Mouse (Mus musculus) heart, embryonic 11.5 days (tissue): Measurements from ENCODE around the gene Gpc6. TPM values are rescaled to one million over a fixed set of nuclear protein-coding genes. Genes with fewer than 3 reads are reported as not detected.

ENCODE experiments used
- ATAC-seq: fragments of 200-750 bp; cut with Nextera tagmentation; replicated peaks from 2 replicates; pipeline ENCODE4 v1.8.0; 2017; ENCODE audit warnings: moderate library complexity; ENCODE audit not compliant: insufficient number of reproducible peaks, low FRiP score, low TSS enrichment
- H3K27ac ChIP-seq: fragments of 300-500 bp; sonication (generic); 2 replicates; pipeline ENCODE4 v1.5.1; 2014; ENCODE audit warnings: mild to moderate bottlenecking, low read depth, low read length
- H3K27me3 ChIP-seq: fragments of 300-500 bp; sonication (generic); 2 replicates; pipeline ENCODE4 v1.6.1; 2014; ENCODE audit warnings: mild to moderate bottlenecking, low read length, mixed read lengths; ENCODE audit not compliant: control insufficient read depth, insufficient read depth
- H3K36me3 ChIP-seq: fragments of 300-500 bp; sonication (generic); 2 replicates; pipeline ENCODE4 v1.6.1; 2014; ENCODE audit warnings: mild to moderate bottlenecking, low read length, moderate library complexity, mixed read lengths; ENCODE audit not compliant: control insufficient read depth, insufficient read depth
- H3K4me1 ChIP-seq: fragments of 300-500 bp; sonication (generic); 2 replicates; pipeline ENCODE4 v1.6.1; 2014; ENCODE audit warnings: low read length; ENCODE audit not compliant: control insufficient read depth, insufficient read depth
- H3K4me2 ChIP-seq: fragments of 300-500 bp; sonication (generic); 2 replicates; pipeline ENCODE4 v1.6.1; 2014; ENCODE audit warnings: mild to moderate bottlenecking, moderate library complexity
- H3K4me3 ChIP-seq: fragments of 300-500 bp; sonication (generic); 2 replicates; pipeline ENCODE4 v1.5.1; 2014; ENCODE audit warnings: low read depth, low read length
- H3K9ac ChIP-seq: fragments of 300-500 bp; sonication (generic); 2 replicates; pipeline ENCODE4 v1.6.1; 2014; ENCODE audit warnings: mild to moderate bottlenecking, low read depth, low read length, moderate library complexity
- H3K9me3 ChIP-seq: fragments of 300-500 bp; sonication (generic); replicated peaks from 2 replicates; pipeline ENCODE4 v1.6.1; 2016; ENCODE audit warnings: low read length; ENCODE audit not compliant: control insufficient read depth
- WGBS: fragments of 180-500 bp; shearing (Covaris S2); extraction: QIAGEN DNeasy Blood & Tissue Kit; methylation state at CpG from one replicate; pipeline ENCODE4 v1.1.7; 2014; ENCODE audit not compliant: insufficient replicate concordance; 5-methylcytosine and 5-hydroxymethylcytosine counted together
- polyA plus RNA-seq: library from polyadenylated mRNA; unstranded; fragments of >200 nt; fragmentation: Nextera tagmentation; extraction: Ambion mirVana; gene quantifications from 2 replicates; pipeline ENCODE4 v1.2.1, GENCODE M21; 2014

Gene Gpc6
- polyA plus RNA-seq, 1 experiment from 2014 or later, result 14.3 TPM

- Histone ChIP-seq H3K4me2 (no peak overlapping the region), H3K27ac (no peak overlapping the region), H3K4me3 (no peak overlapping the region), H3K9ac (no peak overlapping the region), H3K27me3 (no peaks in the 10 kb centered on the region), H3K4me1 (peaks cover 7% of the 10 kb centered on the region; the same call in 1 of the 2 replicates), H3K36me3 (no peaks in the 10 kb centered on the region), H3K9me3 (no peaks in the 10 kb centered on the region)
- 63% methylated on average over 3 of the region's 3 CpGs for WGBS
- ATAC-seq, result no peak
Observed at GRCm38 (mm10) chr14:117679926-117680325, 754.8 kb downstream of the Gpc6 start.

DNA sequence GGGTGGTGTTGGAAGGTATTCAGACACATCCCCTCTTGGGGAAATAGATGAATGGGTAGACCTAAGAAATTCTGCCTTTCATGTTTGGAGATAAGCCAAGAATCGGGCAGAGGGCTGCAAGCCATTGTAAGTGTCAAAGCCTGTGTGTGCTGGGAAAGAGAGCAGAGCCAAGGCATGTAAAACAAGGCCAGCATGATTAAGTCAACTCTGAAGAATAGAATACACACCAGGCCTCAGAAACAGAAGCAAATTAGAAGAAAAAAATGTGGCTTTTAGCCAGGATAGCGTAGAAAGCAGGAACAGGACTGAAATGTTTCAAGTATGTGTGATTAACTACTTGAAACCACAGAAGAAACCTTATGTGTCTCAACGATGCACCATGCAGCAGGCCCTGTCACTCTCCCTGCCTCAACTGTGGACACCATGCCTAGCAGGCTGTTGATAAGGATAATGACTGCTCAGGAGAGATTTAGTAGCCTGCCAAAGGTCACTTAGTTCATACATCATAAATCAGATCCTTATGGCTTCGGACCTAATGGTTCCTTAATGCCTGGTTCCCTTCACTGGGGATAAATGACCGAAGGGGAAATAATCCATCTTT lies 756.3 kb downstream of the Gpc6 start:
- H3K27me3 ChIP-seq, result no peaks in the 10 kb centered on the region
- H3K27ac ChIP-seq, result 0 out of 2 replicates have a peak overlapping the region, but pooled peaks have one; percentile 22
- no peak overlapping the region for H3K9ac ChIP-seq
- H3K4me3 ChIP-seq, result no peak overlapping the region
- no peaks in the 10 kb centered on the region for H3K36me3 ChIP-seq
- no peaks in the 10 kb centered on the region for H3K9me3 ChIP-seq
- no peak overlapping the region for H3K4me2 ChIP-seq
- H3K4me1 ChIP-seq, result peaks cover 7% of the 10 kb centered on the region; the same call in 1 of the 2 replicates
- 38% methylated on average over 5 of the region's 5 CpGs for WGBS
- peak; percentile 49; the same call in 1 of the 2 replicates for ATAC-seq

DNA sequence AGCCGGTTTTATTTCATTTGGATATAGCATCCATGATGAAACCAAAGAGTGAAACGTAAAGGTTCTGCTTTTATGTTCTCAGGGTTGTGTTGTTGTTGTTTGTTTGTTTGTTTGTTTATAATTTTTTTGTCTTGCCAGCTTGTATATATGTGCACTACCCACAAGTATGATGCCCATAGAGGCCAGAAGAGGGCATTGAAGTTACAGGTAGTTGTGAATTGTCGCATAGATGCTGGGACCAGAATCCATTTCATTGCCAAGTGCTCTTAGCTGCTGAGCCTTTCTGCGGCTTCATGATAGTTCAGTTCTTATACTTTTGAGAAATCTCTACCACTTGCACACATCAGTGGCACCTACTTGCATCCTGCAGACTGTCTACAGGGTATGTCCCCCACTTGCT lies 758.0 kb downstream of the Gpc6 start:
- Histone ChIP-seq H3K4me2 (no peak overlapping the region), H3K27me3 (no peaks in the 10 kb centered on the region), H3K4me1 (peaks cover 7% of the 10 kb centered on the region; the same call in 1 of the 2 replicates), H3K9me3 (no peaks in the 10 kb centered on the region), H3K4me3 (no peak overlapping the region), H3K9ac (no peak overlapping the region), H3K36me3 (no peaks in the 10 kb centered on the region), H3K27ac (no peak overlapping the region)
- ATAC-seq, result no peak
- 87% methylated on average over 4 of the region's 4 CpGs for WGBS

GRCm38 (mm10) chr14:117689848-117690247 lies 764.7 kb downstream of the Gpc6 start:
- H3K4me3 ChIP-seq, result no peak overlapping the region
- no peaks in the 10 kb centered on the region for H3K27me3 ChIP-seq
- H3K27ac ChIP-seq, result no peak overlapping the region
- ATAC-seq, result no peak
- no peaks in the 10 kb centered on the region for H3K36me3 ChIP-seq
- 91% methylated on average over 6 of the region's 6 CpGs for WGBS
- H3K4me2 ChIP-seq, result no peak overlapping the region
- H3K9ac ChIP-seq, result no peak overlapping the region
- no peaks in the 10 kb centered on the region for H3K9me3 ChIP-seq
- H3K4me1 ChIP-seq, result no peaks in the 10 kb centered on the region

DNA sequence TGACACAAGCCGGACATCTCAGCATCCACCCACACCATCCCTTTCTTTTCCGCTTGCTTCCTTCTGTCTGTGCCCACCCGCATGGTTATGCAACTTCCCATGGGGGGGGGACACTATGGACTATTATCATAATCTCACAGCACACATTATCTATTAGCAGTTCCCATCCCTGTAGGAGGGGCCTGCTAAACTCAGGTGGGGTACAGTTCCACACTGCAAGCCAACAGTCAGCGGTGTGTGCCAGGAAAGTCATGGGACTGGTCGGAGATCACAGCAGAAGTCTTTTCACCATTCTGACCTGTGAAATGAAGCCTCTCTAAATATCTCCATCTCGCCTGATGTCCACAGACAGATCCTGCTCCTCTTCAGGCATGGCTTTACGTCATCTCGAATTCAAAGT lies 770.5 kb downstream of the Gpc6 start:
- H3K4me2 ChIP-seq, result no peak overlapping the region
- no peak overlapping the region for H3K9ac ChIP-seq
- H3K4me1 ChIP-seq, result no peaks in the 10 kb centered on the region
- H3K27ac ChIP-seq, result no peak overlapping the region
- H3K36me3 ChIP-seq, result no peaks in the 10 kb centered on the region
- no peak overlapping the region for H3K4me3 ChIP-seq
- H3K27me3 ChIP-seq, result no peaks in the 10 kb centered on the region
- H3K9me3 ChIP-seq, result no peaks in the 10 kb centered on the region
- 86% methylated on average over 8 of the region's 8 CpGs for WGBS
- ATAC-seq, result no peak

GRCm38 (mm10) chr14:117700670-117701280 lies 775.7 kb downstream of the Gpc6 start:
- ATAC-seq, result no peak
- WGBS, result 89% methylated on average over 10 of the region's 10 CpGs
- no peaks in the 10 kb centered on the region for H3K27me3 ChIP-seq
- no peaks in the 10 kb centered on the region for H3K36me3 ChIP-seq
- H3K27ac ChIP-seq, result no peak overlapping the region
- H3K9me3 ChIP-seq, result no peaks in the 10 kb centered on the region
- H3K4me3 ChIP-seq, result no peak overlapping the region
- no peak overlapping the region for H3K9ac ChIP-seq
- H3K4me2 ChIP-seq, result no peak overlapping the region
- H3K4me1 ChIP-seq, result no peaks in the 10 kb centered on the region

DNA sequence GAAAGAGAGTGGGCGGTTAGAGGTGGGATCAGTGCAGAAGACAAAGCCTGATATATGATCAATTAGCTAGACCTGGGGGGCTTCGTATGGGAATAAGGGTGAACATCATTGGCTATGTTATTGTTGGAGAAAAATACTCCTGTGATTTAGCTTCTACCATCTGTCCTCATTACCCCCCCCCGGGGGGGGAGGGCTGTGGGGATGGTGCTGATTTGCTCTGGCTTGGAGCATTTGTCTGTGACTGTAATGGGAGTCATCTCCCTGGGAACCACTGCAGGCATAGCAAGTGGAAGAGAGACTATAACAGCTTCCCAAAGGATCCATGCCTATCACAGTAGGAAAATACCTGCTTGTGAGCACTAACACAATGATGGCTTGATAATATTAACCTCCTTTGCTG lies 783.7 kb downstream of the Gpc6 start:
- Histone ChIP-seq H3K36me3 (no peaks in the 10 kb centered on the region), H3K4me3 (no peak overlapping the region), H3K9ac (no peak overlapping the region), H3K27me3 (no peaks in the 10 kb centered on the region), H3K4me2 (no peak overlapping the region), H3K27ac (no peak overlapping the region), H3K4me1 (no peaks in the 10 kb centered on the region), H3K9me3 (no peaks in the 10 kb centered on the region)
- 86% methylated on average over 3 of the region's 3 CpGs for WGBS
- no peak for ATAC-seq

DNA sequence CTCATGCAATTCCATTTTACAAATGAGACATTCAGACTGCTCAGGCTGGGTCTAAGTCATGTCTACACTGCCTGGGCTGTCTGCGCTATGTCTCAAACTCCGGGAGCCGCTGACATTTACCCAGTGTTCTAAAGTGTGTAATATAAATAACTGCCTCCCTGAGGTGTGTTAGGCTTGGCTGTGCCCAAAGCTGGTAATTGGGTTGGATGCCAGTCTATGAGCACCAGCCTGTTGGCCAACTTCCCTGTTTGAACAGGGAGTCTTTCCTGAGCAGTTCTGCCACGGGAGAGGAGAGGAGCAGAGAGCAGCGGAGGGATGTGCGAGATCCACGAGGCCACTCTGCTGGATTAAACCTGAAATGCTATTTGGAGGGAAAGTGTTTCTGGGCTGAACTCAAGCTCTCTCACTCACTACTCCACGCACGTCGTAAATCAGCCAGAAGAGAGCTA lies 785.4 kb downstream of the Gpc6 start:
- H3K9ac ChIP-seq, result no peak overlapping the region
- H3K4me2 ChIP-seq, result no peak overlapping the region
- no peak for ATAC-seq
- H3K36me3 ChIP-seq, result no peaks in the 10 kb centered on the region
- no peak overlapping the region for H3K4me3 ChIP-seq
- H3K27me3 ChIP-seq, result no peaks in the 10 kb centered on the region
- WGBS, result 67% methylated on average over 10 of the region's 10 CpGs
- no peaks in the 10 kb centered on the region for H3K9me3 ChIP-seq
- H3K27ac ChIP-seq, result no peak overlapping the region
- no peaks in the 10 kb centered on the region for H3K4me1 ChIP-seq

DNA sequence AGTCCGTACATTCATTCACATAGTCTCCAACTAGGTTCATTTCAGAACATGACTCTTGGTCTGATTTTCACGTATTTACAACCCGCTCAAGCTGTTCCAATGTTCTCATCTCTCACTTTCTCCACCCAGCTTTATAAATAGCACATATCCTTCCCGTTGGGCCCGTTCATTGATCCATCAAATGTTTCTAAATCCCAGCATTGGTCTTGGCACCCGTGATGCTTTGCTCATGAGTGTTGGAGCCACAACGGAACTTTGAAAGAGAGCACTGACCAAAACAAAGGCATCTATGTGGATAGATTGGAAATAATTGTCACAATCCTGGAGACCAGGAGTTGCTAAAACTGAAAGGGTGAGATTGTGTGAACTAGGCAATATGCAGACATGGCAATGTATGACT lies 787.2 kb downstream of the Gpc6 start:
- no peaks in the 10 kb centered on the region for H3K27me3 ChIP-seq
- H3K36me3 ChIP-seq, result no peaks in the 10 kb centered on the region
- no peak for ATAC-seq
- no peaks in the 10 kb centered on the region for H3K4me1 ChIP-seq
- 80% methylated on average over 7 of the region's 7 CpGs for WGBS
- H3K9ac ChIP-seq, result no peak overlapping the region
- H3K9me3 ChIP-seq, result no peaks in the 10 kb centered on the region
- H3K27ac ChIP-seq, result no peak overlapping the region
- no peak overlapping the region for H3K4me3 ChIP-seq
- no peak overlapping the region for H3K4me2 ChIP-seq
